Mouse (Mus musculus) testis, postnatal 10 days (tissue): ENCODE results near the gene Scnn1b.

ENCODE experiments used
- DNase-seq: peaks from one replicate; pipeline ENCODE4 v3.0.0; 2021; ENCODE audit warnings: low spot score

Scnn1b gene

DNA sequence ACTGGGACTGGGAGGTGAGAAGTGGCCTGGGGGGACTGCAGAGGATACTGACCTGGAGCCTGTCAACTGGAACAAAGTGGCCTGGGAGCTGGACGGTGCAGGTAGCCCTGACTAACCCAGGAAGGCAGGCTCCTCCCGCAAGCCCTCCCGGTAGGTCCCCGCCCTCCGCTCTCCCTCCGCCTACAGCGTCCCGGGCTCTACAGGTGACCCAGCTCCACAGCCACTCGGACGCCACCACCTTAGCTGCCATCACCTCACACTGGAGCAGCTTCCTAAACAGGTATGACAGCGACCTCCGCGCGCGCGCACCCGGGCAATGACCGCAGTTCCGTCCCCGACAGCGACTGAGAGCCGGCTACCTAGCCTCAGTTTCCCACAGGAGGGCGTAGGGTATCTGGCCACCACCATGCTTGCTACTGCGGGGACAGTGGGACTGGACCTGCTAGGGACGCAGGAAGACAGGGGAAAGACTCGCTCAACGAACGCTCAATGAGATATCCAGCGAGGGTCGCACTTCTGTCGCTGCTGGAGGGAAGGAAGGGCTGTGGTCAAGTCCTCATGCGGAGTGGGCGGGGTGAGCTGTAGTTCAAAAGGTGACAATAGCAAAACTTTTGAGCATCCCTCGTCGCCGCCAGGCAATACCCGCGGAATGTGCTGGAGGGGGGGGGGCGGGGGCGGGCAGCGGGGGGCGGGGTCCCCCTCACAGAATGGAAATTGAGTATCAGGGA is at the start of gene Scnn1b:
Gene Scnn1b (plus strand): TSS at position 181 of the 728 bp plus-strand sequence.
- no peak for DNase-seq

DNA sequence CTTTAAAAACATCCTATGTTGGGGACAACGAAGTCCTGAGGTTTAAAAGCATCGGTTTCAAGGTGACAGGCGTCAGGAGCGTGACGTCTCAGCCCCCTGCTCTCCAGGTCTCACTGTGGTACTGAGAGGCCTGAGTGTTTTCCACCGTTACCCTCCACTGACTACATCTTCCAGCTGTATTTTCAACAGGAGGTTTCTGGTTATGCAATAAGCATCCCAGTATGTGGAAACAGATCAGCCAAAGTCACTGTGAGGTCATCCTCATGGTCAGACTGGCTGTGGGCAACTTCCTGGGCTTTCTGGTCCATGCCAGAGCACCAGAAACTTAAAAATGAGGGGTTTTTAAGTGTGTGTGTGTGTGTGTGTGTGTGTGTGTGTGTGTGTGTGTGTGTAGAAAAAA is 43.2 kb upstream of the Scnn1b start:
- no peak for DNase-seq

DNA sequence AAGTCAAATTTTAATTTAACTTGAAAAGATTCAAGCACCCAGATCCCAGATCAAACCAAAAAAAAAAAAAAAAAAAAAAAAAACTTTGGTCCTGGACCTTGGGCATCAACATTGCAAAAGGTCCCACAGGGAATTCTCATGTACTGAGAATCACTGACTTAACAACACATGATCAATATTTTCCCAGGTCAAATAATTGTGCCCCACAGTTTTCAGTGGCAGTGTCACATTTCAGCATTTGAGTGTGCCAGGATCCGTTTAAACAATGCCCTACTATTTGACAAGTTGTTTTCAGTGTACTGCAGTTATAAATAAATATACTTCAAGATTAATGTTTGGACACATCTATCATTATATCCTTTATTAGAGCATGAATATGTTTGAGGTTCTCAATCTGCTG is 36.4 kb upstream of the Scnn1b start:
- no peak for DNase-seq

DNA sequence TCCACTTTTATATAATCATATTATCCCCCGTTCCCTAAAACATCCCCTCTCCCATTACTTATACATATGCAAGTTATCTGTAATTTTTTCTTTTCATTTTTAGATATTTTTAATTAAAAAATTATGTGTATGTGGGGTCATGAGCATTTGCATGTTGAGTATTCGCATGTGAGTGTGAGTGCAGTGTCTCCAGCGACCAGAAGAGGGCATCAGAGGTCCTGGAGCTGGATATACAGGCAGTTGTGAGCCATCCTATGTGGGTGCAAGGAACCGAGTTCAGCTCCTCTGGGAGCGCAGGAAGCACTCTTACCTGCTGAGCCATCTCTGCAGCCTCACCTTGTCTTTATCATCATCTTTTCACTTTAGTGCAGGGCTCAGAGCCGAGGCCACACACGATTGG is 29.4 kb upstream of the Scnn1b start:
- no peak for DNase-seq

DNA sequence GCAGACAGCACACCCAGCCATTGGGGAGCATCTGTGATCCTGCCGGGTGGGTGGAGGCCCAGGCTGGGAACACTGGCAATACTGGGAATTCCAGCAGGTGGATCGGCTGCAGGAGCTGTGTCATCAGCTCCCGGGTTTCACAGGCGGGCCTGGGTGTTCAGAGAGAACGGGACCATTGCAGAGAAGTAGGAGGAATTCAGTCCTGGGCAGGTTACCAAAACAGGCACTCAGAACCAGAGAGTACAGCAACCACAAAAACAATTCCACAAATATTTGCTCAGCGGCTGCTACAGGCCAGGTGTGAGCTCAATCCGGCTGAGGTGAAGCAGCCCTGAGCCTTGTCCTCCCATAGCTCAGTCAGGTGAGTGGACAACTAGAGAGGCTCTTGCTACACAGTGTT is 28.0 kb upstream of the Scnn1b start:
- no peak for DNase-seq

DNA sequence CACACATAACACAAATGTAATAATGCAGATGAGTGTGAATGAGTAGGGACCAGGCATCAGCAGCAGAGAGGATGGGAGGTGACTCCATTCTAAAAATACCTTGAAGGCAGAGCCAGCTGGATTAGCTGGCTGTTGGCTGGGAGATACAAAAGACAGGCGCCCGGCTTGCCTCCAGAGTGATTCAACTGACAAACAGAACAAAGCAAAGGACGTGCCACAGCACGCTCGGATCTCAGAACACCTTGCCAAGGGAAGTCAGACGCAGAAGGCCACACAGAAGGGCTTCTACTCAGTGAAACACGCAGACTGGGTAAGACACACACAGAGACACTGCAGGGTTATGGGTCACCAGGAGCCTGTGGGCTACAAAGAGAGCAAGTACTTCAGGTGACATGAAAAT is 24.0 kb upstream of the Scnn1b start:
- no peak for DNase-seq

DNA sequence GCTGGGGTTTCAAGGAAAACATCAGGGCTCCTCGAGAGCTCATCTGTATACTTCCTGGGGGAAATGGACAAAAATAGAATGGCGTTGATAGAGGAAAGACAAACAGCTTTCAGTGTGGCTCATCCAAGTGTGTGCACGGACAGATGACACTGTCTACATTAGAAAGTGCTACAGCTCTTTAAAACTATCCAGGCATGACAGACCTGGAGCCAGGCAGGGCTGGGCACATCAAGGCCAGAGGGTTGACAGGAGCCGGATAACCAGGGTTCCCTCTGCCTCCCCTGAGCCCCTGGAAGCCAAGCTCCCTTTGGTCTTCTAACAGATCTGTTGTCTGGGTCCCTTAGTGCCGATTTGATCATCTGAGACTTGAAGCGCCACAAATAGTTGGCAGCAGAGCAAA is 22.6 kb upstream of the Scnn1b start:
- DNase-seq, result no peak

DNA sequence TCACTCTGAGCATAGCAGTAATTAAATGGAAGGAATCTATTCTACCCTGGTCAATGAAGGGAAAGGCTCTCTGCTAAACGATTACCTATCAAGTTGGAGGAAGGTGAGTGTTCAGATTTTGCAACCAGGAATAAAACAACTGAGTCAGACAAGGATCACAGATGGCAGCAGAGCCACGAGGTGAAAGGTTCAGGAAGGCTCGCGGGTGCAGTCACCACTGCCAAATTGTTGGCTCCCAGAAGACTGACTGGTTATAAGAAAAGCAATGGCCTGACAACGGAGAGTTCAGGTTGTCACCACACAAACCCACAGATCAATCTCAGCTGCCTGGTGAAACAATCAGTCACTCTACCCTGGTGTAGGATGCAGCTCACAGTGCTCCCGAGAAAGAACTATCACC is 18.9 kb upstream of the Scnn1b start:
- DNase-seq, result no peak

DNA sequence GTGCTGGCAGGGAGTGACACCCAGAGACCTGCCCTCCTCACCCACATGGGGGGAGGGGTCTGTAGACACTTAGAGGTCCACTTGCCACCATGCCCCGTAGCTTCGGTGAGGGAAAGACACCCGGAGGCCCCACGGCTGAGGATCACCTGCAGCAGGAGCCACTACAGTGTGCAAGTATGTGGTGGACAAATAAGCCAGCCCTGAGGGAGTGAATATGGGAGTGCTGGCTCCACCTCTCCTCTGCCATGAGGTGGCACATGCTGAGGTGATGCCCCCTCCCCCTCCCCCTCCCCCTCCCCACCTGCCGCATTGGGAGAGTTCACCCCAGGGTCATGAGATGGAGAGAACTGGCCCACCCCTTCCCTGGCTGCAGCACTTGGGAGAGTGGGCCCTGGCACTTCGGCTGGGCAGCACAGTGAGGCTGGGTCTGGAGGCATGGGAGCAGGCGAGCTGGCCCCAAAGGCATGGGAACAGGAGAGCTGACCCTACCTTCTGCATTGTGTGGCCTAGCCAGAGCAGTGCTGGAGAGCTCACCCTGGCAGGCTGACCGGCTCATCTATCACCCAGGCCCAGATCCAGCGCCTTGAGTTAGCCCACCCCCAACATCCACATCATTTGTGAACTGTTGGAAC is 16.2 kb upstream of the Scnn1b start:
- DNase-seq, result no peak

DNA sequence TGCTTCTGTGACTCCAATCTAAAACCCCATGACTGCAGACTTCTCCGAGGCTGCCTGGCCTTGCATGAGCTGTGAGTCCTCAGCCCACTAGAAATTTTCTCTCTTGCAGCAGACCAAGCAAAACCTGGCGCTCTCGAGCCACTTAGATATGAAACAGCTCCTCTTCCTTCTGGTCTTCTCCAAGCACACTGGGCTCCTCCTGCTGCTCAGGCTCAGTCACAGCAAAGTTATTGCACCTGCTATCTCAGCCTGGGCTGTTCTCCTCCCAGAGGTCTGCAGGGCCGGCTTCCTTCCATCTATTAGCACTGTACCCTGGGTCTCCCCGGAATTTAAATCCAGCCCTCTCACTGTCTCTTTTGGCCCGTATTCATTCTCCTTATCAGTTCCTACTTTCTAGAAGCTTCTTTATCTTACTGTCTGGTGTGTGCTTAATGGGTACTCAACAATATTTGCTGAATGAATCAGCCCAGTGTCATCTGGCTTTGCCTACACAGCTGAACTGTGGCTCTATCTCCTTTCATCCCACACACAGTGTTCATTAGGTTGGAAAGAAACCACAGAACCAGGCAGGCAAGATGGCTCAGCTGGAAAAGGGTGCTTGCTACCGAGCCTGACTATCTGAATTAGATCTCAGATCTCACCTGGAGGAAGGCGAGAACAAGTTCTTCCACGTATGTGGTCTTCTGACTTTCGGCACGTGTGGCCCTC is 7.5 kb upstream of the Scnn1b start:
- peak; percentile 60 for DNase-seq

DNA sequence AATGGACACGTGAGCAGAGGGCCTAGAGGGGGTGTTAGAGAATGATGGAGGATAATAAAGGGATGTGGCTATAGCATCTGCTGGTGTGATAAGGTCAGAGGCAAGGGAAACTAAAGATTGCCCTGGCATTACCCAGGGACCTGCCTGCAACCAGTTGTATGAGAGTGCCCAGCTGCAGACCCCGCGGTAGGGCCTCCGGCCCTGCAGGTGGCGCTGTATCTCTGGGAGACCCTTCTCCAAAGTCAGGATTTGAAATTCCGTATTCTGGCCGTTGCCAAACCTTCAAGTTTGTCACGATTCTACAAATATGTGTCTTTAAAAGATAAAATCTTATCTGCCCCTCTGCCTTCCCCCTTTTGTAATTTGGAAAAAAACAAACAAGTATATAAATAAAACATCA is 5.9 kb upstream of the Scnn1b start:
- DNase-seq, result peak; percentile 84

DNA sequence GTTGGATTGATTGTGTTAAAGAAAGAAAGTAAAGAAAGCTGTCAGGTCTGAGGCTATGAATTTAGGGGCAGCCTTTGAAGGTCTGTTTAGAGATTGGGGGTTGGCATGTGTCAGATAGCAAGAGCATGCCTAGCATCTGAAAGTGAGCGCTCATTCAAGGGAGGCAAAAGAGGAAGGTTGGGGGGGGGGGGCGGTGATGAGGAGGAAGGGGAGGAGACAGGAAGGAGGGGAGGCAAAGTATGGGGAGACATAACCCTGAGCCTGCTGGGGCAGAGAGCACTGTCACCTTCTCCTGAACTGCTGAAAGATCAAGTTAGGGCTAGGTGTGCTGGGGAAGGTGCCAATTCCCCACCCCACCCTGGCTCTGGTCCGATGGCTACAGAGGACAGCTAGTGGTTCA is 6.8 kb downstream of the Scnn1b start:
- no peak for DNase-seq

DNA sequence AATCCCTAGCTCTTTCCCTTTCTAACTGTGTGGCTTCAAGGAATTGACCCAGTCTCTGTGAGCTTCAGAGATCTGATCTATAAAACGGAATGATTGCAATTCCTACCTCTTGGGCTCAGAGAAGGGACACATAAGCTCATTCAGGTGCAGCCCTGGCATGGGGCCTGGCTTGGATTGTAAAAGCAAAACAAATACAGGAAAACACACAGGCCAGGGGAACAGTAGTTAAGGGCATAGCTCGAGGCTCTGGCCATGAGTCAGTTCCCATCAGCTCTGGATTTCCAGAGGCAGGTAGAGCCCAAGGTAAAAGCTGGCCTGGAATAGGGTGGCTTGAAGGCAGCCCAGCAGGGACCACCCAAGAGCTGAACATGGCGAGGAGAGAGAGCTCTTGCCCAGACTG is 9.2 kb downstream of the Scnn1b start:
- DNase-seq, result no peak

DNA sequence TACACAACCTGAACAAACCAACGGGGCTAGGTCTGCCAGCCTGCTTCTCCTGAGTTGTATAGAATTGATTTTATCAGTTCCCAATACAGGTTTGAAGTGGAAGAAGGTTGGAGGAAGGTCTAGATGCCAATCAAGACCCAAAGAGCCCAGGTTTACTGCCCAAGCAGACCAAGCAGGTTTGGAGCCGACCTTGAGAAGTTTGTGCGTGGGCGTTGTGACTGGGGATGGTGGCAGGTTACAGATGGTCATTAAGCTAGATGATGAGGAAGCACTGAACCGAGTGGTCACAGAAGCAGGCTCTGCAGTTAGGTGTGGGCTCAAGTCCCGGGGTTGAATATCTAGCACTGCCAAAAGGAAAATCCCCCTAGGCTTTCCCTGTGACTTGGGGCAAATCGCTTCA is 9.9 kb downstream of the Scnn1b start:
- no peak for DNase-seq

DNA sequence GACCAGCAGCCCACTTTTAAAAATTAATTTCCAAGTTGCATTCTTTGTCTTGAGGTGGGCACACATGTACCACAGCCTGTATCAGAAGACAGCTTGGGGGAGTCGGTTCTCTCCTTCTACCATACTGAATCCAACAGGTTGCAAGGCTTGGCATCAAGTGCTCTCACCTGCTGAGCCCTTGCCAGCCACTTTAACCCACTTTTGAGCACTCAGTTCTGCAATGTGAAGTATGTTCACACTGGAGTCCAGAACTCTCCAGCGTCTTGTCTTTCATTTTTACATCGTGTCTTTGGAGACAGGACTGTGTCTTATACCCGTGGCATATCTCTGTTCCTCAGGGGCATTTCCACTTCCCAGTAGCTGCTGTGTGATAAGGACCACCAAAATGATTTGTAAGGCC is 15.4 kb downstream of the Scnn1b start:
- DNase-seq, result no peak

DNA sequence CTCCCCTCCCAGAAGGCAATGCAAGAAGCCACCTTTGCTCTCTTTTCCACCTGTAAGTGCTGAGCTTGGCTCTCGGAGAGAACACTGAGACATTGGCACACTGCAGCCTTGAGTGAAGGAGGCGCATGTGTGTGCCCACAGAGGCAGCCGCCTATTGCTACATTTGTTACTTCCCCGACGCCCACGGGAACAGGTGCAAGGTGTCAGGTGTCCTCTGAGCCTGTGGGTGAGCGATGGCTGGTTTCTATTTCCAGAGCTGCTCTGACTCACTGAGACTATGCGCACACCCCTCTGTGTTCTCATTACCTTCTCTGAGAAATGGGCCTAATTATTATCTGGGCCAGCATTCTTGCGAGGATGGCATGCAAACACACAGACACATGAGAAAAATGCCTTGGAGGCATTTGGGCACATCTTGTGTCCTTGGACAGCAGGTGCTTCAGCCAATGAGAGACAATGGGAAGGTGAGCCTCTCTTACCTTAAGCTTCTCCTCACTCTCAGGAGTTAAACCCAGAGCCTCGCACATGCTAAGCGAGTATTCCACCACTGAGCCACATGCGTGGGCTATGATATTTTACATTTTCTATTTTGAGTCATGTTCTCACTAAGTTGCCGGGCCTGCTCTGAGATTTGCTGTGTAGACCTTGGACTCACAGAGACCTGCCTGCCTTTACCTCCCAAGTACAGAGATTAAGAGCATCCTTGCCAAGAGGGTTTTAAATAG is 26.0 kb downstream of the Scnn1b start:
- DNase-seq, result no peak

DNA sequence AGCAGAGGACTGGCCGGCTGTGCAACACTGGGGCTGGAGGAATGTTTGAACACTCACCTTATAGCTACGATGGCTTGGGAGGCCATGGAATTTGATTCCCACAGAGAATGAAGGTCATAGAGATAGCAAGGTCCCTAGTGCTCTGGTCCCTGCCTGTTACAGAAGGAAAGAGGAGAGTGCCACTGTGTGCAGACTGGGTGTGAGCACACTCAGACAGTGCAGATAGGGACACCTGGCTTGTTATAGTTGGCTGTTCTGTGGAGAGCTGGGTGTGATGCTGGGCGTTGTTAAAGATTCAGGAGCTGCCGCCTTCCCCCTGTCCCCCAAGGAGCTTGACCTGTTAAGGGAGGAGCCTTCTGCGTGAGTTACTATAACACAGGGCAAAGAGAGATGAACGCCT is 31.9 kb downstream of the Scnn1b start:
- DNase-seq, result no peak

DNA sequence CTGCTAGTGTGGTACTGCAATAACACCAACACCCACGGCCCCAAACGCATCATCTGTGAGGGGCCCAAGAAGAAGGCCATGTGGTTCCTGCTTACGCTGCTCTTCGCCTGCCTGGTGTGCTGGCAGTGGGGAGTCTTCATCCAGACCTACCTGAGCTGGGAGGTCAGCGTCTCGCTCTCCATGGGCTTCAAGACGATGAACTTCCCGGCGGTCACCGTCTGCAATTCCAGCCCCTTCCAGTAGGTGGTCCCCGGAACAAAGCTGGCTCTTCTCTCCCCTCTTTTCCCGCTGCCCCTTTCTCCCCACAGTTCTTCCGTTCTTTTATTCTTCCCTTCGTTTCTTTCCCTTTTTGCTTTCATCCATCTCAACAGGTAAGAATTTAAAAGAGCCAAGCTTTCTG is 34.5 kb downstream of the Scnn1b start:
- peak; percentile 63 for DNase-seq

DNA sequence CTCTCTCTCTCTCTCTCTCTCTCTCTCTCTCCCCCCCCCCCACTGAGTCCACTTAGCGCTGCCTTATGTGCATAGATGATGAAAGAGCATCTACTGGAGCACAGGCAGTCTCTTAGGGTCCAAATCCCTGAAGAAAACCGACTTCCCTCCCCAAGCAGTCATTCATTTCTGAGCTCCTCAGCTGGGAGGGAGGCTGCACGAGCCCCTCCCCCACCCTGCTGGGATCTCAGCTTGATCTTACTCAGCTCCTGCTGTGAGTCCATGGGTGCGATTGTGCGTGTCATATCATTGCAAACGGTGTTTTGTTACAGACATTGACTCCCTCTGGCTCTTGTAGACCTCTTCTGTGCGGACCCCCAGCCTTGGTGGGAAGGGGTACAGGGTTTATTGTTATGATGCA is 35.1 kb downstream of the Scnn1b start:
- DNase-seq, result no peak

DNA sequence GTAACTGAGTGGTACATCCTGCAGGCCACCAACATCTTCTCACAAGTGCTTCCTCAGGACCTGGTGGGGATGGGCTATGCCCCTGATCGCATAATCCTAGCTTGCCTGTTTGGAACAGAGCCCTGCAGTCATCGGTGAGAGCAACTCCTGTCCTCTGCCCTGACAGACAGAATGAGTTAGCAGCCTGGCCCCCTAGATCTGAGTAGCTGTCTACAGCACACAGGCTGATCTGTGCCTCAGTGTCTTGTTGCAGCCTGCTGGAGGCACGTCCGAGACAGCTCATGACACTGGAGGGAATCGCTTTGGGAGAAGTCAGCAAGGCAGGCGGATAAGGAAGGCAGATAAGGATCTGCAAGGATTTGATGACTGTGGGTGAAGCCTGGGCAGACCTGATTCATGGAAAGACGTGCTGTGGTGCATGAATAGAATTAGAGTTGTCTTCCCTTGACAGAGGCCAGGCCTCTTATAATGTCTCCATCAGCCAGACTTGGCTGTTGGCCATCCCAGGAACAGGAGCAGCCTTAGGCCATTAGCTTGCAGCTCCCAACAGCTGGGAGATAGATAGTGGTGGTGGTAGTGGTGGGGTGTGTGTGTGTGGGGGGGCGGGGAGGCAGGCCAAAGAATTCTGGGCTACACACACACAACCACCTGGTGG is 38.0 kb downstream of the Scnn1b start:
- no peak for DNase-seq

DNA sequence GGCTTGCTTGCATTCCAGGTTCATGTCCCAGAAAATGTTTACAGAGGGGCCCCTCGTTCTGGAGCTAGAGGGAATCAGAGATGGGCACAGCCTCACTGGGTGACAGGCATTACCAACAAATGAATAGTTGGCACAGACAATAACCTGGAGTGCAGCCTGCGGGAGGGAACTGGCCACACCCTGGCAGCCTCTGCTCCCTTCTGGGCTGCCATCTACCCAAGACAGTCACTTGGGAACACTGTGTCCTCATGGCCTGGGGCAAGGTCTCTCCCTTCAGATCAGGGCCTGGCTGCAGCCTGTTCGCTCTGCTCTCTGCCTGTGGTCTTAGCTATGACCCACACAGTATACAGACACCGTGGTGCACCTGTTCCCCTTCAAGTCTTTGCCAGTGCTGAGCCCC is 42.0 kb downstream of the Scnn1b start:
- DNase-seq, result no peak

DNA sequence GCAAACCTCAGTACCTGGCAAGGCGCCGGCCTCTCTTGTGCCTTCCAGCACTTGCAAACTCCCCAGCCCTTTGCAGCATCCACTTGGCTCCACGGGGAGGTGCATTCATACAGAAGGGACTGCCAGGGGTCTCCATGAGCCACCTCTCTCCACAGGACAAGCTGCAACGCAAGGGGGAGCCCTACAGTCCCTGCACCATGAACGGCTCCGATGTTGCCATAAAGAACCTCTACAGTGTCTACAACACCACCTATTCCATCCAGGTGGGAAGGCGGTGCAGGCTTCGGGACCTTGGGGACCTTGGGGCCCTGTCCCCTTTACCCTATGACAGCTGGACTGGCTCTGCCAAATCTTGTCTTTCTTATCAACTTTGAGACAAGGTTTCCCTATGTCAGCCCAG is 47.4 kb downstream of the Scnn1b start:
- no peak for DNase-seq
